Mouse (Mus musculus): Measurements from ENCODE around the gene Pira2. TPM values are rescaled to one million over a fixed set of nuclear protein-coding genes. Genes with fewer than 3 reads are reported as not detected.
"Not testable (repeated sequence)": the region's sequence is repeated elsewhere in the genome, so short reads cannot be mapped to it uniquely, and the experiment has no call there.

The Pira2 gene
- not detected in 2 replicates for polyA plus RNA-seq (2015; fragmentation: Nextera tagmentation; extraction: Ambion mirVana)

- H3K27me3 ChIP-seq; H3K27ac ChIP-seq (replicated peaks); H3K4me3 ChIP-seq; H3K9me3 ChIP-seq; H3K4me1 ChIP-seq (replicated peaks); H3K36me3 ChIP-seq; H3K9ac ChIP-seq; H3K4me2 ChIP-seq; ATAC-seq (ENCODE audit: low read depth): not testable (repeated sequence)
- no CpG with 5 or more reads among the region's 2 CpGs for WGBS
Measured at GRCm38 (mm10) chr7:3844951-3845350, at the start of gene Pira2. Gene Pira2 (minus strand): TSS chr7:3845051.

- no CpG with 5 or more reads among the region's 1 CpGs for WGBS
- not testable (repeated sequence) for H3K4me3 ChIP-seq; H3K9ac ChIP-seq; H3K4me1 ChIP-seq (replicated peaks); H3K9me3 ChIP-seq; H3K36me3 ChIP-seq; ATAC-seq (ENCODE audit: low read depth); H3K27me3 ChIP-seq; H3K27ac ChIP-seq (replicated peaks); H3K4me2 ChIP-seq
Measured at GRCm38 (mm10) chr7:3875032-3875431, 30.2 kb upstream of the Pira2 start.

GRCm38 (mm10) chr7:3837854-3838253 is 7.0 kb downstream of the Pira2 start:
- H3K4me1 ChIP-seq (replicated peaks); ATAC-seq (ENCODE audit: low read depth); H3K9ac ChIP-seq; H3K36me3 ChIP-seq; H3K4me3 ChIP-seq; H3K27ac ChIP-seq (replicated peaks); H3K27me3 ChIP-seq; H3K9me3 ChIP-seq; H3K4me2 ChIP-seq: not testable (repeated sequence)
- WGBS: no CpG with 5 or more reads among the region's 1 CpGs

DNA sequence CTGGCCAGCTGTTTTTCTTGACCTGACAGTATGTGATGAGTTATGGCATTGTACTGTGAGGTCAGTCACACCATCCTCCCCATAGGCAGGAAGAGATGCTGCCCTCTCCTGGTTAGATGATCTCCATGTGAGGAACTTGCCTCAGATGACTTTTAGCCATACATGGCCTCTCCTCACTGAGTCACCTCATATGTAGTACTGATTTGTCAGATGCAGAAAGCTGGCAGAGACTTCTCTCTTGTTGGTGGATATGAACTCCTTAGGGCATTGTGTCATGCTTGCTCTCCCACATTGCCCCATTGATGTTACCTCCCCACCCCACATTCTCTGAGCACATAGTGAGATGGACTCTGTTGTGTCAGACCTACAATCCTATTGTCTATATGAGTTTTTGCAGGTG is 14.2 kb downstream of the Pira2 start:
- not testable (repeated sequence) for ATAC-seq (ENCODE audit: low read depth); H3K9ac ChIP-seq; H3K27me3 ChIP-seq; H3K36me3 ChIP-seq; H3K4me3 ChIP-seq; H3K9me3 ChIP-seq; H3K4me2 ChIP-seq; H3K27ac ChIP-seq (replicated peaks); H3K4me1 ChIP-seq (replicated peaks)

- WGBS: 36% methylated on average over 1 of the region's 3 CpGs
- H3K9me3 ChIP-seq; H3K4me2 ChIP-seq; H3K9ac ChIP-seq; H3K27me3 ChIP-seq; H3K4me1 ChIP-seq (replicated peaks); ATAC-seq (ENCODE audit: low read depth); H3K36me3 ChIP-seq; H3K4me3 ChIP-seq; H3K27ac ChIP-seq (replicated peaks): not testable (repeated sequence)
Measured at GRCm38 (mm10) chr7:3825599-3825998, 19.3 kb downstream of the Pira2 start, which contains the start of gene Gm15448. Gene Gm15448 (minus strand): TSS chr7:3825687.

DNA sequence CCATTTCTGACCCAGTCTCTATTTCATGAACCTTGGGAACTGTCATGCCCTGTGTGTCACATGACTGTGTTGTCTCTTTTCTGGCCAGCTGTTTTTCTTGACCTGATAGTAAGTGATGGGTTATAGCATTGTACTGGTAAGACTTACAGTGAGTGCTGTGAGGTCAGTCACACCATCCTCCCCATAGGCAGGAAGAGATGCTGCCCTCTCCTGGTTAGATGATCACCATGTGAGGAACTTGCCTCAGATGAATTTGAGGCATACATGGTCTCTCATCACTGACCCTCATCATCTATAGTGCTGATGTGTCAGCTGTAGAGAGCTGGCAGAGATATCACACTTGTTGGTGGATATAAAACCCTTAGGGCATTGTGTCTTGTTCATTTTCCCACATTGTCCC is 32.9 kb downstream of the Pira2 start:
- not testable (repeated sequence) for H3K36me3 ChIP-seq; H3K4me3 ChIP-seq; H3K9ac ChIP-seq; H3K27ac ChIP-seq (replicated peaks); H3K4me1 ChIP-seq (replicated peaks); H3K9me3 ChIP-seq; H3K27me3 ChIP-seq; ATAC-seq (ENCODE audit: low read depth); H3K4me2 ChIP-seq

DNA sequence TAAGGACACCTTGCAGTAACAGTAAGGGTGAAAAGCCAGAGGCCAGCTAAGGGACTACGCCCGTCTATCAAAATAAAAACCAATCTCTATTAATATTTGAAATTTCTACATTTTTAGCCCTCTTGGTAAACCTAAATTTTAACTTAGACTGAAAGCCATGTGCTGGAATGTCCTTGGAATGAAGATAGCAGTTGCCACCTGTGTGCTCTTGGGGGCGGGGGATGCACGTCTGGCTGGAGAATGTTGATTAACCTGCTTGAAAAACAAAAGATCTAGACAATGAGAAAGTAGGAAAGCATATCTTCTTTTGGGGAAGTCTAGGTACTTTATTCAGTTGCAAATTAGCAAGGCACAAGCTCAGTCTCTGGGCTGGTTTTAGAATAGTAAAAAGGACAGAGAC is 41.9 kb downstream of the Pira2 start:
- not testable (repeated sequence) for H3K4me2 ChIP-seq; H3K9me3 ChIP-seq; ATAC-seq (ENCODE audit: low read depth); H3K9ac ChIP-seq; H3K36me3 ChIP-seq; H3K27ac ChIP-seq (replicated peaks); H3K27me3 ChIP-seq; H3K4me3 ChIP-seq; H3K4me1 ChIP-seq (replicated peaks)
- WGBS: 89% methylated on average over 4 of the region's 4 CpGs

- H3K4me3 ChIP-seq; H3K27ac ChIP-seq (replicated peaks); H3K9me3 ChIP-seq; ATAC-seq (ENCODE audit: low read depth); H3K4me2 ChIP-seq; H3K4me1 ChIP-seq (replicated peaks); H3K27me3 ChIP-seq; H3K9ac ChIP-seq; H3K36me3 ChIP-seq: not testable (repeated sequence)
- WGBS: 77% methylated on average over 3 of the region's 3 CpGs
Measured at GRCm38 (mm10) chr7:3799940-3800339, 44.9 kb downstream of the Pira2 start.

GRCm38 (mm10) chr7:3796286-3796685 is 48.6 kb downstream of the Pira2 start:
- H3K9me3 ChIP-seq; H3K4me2 ChIP-seq; H3K36me3 ChIP-seq; H3K27ac ChIP-seq (replicated peaks); H3K27me3 ChIP-seq; ATAC-seq (ENCODE audit: low read depth); H3K4me3 ChIP-seq; H3K4me1 ChIP-seq (replicated peaks); H3K9ac ChIP-seq: not testable (repeated sequence)

Other genes with a start within 250 kb of the Pira2 start
- gene Oscar, start 228.9 kb downstream of the Pira2 start, polyA plus RNA-seq (2015; fragmentation: Nextera tagmentation; extraction: Ambion mirVana): 0.54 and 0.80 TPM in 2 replicates
- gene Ndufa3, start 227.7 kb downstream of the Pira2 start, polyA plus RNA-seq (2015; fragmentation: Nextera tagmentation; extraction: Ambion mirVana): 392 and 462 TPM in 2 replicates
- gene Tfpt, start 215.1 kb downstream of the Pira2 start, polyA plus RNA-seq (2015; fragmentation: Nextera tagmentation; extraction: Ambion mirVana): 31.0 and 34.4 TPM in 2 replicates
- gene Prpf31, start 215.1 kb downstream of the Pira2 start, polyA plus RNA-seq (2015; fragmentation: Nextera tagmentation; extraction: Ambion mirVana): 98.6 and 100 TPM in 2 replicates
- gene Cnot3, start 199.8 kb downstream of the Pira2 start, polyA plus RNA-seq (2015; fragmentation: Nextera tagmentation; extraction: Ambion mirVana): 44.1 and 45.8 TPM in 2 replicates
- 18.0 and 18.7 TPM in 2 replicates for gene Leng1, start 179.2 kb downstream of the Pira2 start, polyA plus RNA-seq (2015; fragmentation: Nextera tagmentation; extraction: Ambion mirVana)
- 3.6 and 4.4 TPM in 2 replicates for gene Tmc4, start 167.5 kb downstream of the Pira2 start, polyA plus RNA-seq (2015; fragmentation: Nextera tagmentation; extraction: Ambion mirVana)
- 223 and 227 TPM in 2 replicates for gene Tsen34, start 152.2 kb downstream of the Pira2 start, polyA plus RNA-seq (2015; fragmentation: Nextera tagmentation; extraction: Ambion mirVana)
- gene Mboat7, start 151.5 kb downstream of the Pira2 start, polyA plus RNA-seq (2015; fragmentation: Nextera tagmentation; extraction: Ambion mirVana): 58.7 and 64.6 TPM in 2 replicates
- 986 and 989 TPM in 2 replicates for gene Rps9, start 141.1 kb downstream of the Pira2 start, polyA plus RNA-seq (2015; fragmentation: Nextera tagmentation; extraction: Ambion mirVana)
- gene Pirb, start 124.7 kb downstream of the Pira2 start, polyA plus RNA-seq (2015; fragmentation: Nextera tagmentation; extraction: Ambion mirVana): 0.14 and 0.23 TPM in 2 replicates
- not detected in 2 replicates for gene Gm15448, start 19.4 kb downstream of the Pira2 start, polyA plus RNA-seq (2015; fragmentation: Nextera tagmentation; extraction: Ambion mirVana)
- gene Gm14548, start 53.1 kb upstream of the Pira2 start, polyA plus RNA-seq (2015; fragmentation: Nextera tagmentation; extraction: Ambion mirVana): not detected in 2 replicates
- gene Lilra6, start 70.5 kb upstream of the Pira2 start, polyA plus RNA-seq (2015; fragmentation: Nextera tagmentation; extraction: Ambion mirVana): not detected in 2 replicates
- gene Lair1, start 218.2 kb upstream of the Pira2 start, polyA plus RNA-seq (2015; fragmentation: Nextera tagmentation; extraction: Ambion mirVana): 2.5 and 2.9 TPM in 2 replicates

Data from neural tube, embryonic 13.5 days (tissue).